Mouse (Mus musculus): Measurements from ENCODE around the gene Syndig1l. TPM values are rescaled to one million over a fixed set of nuclear protein-coding genes. Genes with fewer than 3 reads are reported as not detected.

Syndig1l gene
- polyA plus RNA-seq, 1 experiment from 2014 or later = not detected

DNA sequence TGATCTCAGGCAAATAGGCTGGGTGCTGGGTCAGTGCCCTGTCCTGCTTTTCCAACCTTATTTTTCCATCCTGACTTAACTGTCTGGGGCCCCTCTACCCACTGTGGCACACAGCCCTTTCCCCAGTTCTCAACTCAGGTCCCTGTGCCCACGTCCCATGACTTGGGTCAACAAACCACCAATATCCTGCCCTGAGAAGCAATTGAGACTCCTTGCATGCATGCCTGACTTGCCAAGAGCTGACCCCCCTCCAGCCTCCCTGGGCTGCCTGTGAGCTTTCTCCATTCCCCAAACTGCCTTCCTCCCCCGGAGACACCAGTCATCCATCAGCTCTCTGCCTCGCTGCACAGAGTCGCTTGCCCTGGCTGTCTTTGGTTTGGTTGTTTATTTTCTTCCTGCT, 28.4 kb upstream of the Syndig1l start:
- H3K4me3 ChIP-seq (ENCODE audit: low read depth, low read length) = no peak overlapping the region
- H3K4me1 ChIP-seq (ENCODE audit: insufficient read depth) = no peaks in the 10 kb centered on the region
- H3K9me3 ChIP-seq (ENCODE audit: low read depth, low read length) = no peaks in the 10 kb centered on the region
- no peaks in the 10 kb centered on the region for H3K36me3 ChIP-seq (ENCODE audit: insufficient read depth)
- TF ChIP-seq CTCF (IDR thresholded peaks at IDR 0.05; ENCODE audit: low read depth) = no peak
- no peak for ATAC-seq (ENCODE audit: insufficient read depth)
- no peak overlapping the region for H3K9ac ChIP-seq
- no peak overlapping the region for H3K4me2 ChIP-seq
- no peak overlapping the region for H3K27ac ChIP-seq (ENCODE audit: low read depth)
- no peak for DNase-seq
- no peaks in the 10 kb centered on the region for H3K27me3 ChIP-seq (ENCODE audit: insufficient read depth, low read length)
- 15% methylated on average over 4 of the region's 4 CpGs for WGBS

DNA sequence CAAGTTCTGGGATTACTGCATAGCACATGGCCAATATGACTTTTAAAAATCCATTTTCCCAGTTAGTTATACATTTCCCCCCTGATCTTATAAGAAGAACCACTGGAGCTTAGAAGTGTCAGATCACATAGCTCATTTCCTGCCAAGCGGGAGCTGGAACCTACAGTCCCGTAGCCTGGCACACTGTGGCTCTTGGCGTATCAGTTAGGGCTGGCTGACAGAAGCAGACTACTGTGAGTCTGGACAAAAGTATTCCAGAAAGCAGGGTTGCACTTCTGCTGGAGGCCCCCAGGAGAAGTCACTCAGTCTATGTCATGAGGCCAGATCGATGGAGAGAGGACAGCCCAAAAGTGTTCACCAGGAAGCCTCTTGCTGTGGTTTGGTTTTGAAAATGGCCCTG, 27.8 kb upstream of the Syndig1l start:
- Histone ChIP-seq H3K4me3 (ENCODE audit: low read depth, low read length) (no peak overlapping the region), H3K36me3 (ENCODE audit: insufficient read depth) (no peaks in the 10 kb centered on the region), H3K27ac (ENCODE audit: low read depth) (no peak overlapping the region), H3K27me3 (ENCODE audit: insufficient read depth, low read length) (no peaks in the 10 kb centered on the region), H3K4me1 (ENCODE audit: insufficient read depth) (no peaks in the 10 kb centered on the region), H3K9ac (no peak overlapping the region), H3K4me2 (no peak overlapping the region), H3K9me3 (ENCODE audit: low read depth, low read length) (no peaks in the 10 kb centered on the region)
- TF ChIP-seq CTCF (IDR thresholded peaks at IDR 0.05; ENCODE audit: low read depth) = no peak
- WGBS = 74% methylated on average over 4 of the region's 4 CpGs
- DNase-seq = no peak
- ATAC-seq (ENCODE audit: insufficient read depth) = no peak

DNA sequence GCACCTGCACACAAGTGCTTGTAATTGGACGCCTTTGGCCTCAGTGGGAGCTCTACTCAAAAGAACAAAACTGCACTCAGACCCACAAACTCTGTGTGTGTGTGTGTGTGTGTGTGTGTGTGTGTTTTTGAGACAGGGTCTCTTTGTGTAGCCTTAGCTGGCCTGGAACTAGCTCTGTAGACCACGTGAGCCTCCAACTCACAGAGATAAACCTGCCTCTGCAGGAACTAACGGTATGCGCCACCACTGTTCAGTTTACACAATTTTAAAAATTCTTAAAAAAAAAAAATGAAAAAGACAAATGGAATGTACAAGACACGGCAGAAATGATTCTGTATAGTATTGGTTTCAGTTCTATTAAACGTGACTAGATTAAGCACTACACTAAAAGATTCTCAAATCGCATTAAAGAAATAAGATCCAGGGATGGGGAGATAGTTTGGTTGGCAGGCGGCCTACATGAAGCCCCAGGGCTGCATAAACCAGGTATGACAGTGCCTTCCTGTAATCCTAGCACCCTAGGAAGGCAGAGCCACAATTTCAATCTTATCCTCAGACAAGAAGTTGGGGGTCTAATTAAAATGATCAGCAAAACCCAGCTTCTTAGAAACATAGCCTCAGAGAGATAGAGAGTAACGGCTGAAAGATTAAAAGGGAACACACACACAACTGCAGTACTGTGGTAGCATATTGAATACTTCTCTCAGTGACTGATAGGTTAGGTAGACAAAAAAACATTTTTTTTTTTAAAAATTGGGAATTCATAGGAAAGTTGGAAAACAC, 20.0 kb upstream of the Syndig1l start:
- Histone ChIP-seq H3K27me3 (ENCODE audit: insufficient read depth, low read length) (no peaks in the 10 kb centered on the region), H3K9ac (no peak overlapping the region), H3K4me1 (ENCODE audit: insufficient read depth) (no peaks in the 10 kb centered on the region), H3K27ac (ENCODE audit: low read depth) (no peak overlapping the region), H3K4me2 (no peak overlapping the region), H3K9me3 (ENCODE audit: low read depth, low read length) (no peaks in the 10 kb centered on the region), H3K36me3 (ENCODE audit: insufficient read depth) (no peaks in the 10 kb centered on the region), H3K4me3 (ENCODE audit: low read depth, low read length) (no peak overlapping the region)
- 74% methylated on average over 9 of the region's 9 CpGs for WGBS
- DNase-seq (no peak), ATAC-seq (ENCODE audit: insufficient read depth) (no peak)
- no peak for TF ChIP-seq CTCF (IDR thresholded peaks at IDR 0.05; ENCODE audit: low read depth)

DNA sequence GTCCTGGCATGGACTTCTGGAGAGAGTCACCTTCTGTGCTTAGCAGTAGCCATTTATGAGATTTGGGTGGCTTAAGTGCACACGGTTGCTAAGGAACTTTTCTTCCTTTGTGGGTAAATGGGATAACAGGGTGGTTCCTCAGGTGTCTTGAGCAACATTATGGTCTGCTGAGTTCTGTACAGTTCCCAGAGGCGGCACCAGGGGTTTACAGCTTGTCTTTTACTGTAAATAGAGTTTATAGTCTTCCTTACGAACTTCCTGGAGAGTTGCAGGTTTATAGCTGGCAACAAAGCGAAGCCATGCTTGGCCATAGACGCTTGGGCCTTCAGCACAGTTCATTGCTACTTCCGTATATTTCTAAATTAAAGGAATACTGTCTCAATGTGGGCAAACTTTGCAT, 15.9 kb upstream of the Syndig1l start:
- H3K27ac ChIP-seq (ENCODE audit: low read depth) = no peak overlapping the region
- H3K27me3 ChIP-seq (ENCODE audit: insufficient read depth, low read length) = no peaks in the 10 kb centered on the region
- DNase-seq = no peak
- no peak for ATAC-seq (ENCODE audit: insufficient read depth)
- no peak overlapping the region for H3K9ac ChIP-seq
- TF ChIP-seq CTCF (IDR thresholded peaks at IDR 0.05; ENCODE audit: low read depth) = no peak
- H3K4me2 ChIP-seq = no peak overlapping the region
- no peaks in the 10 kb centered on the region for H3K9me3 ChIP-seq (ENCODE audit: low read depth, low read length)
- H3K36me3 ChIP-seq (ENCODE audit: insufficient read depth) = no peaks in the 10 kb centered on the region
- no peak overlapping the region for H3K4me3 ChIP-seq (ENCODE audit: low read depth, low read length)
- H3K4me1 ChIP-seq (ENCODE audit: insufficient read depth) = no peaks in the 10 kb centered on the region
- 82% methylated on average over 6 of the region's 6 CpGs for WGBS

DNA sequence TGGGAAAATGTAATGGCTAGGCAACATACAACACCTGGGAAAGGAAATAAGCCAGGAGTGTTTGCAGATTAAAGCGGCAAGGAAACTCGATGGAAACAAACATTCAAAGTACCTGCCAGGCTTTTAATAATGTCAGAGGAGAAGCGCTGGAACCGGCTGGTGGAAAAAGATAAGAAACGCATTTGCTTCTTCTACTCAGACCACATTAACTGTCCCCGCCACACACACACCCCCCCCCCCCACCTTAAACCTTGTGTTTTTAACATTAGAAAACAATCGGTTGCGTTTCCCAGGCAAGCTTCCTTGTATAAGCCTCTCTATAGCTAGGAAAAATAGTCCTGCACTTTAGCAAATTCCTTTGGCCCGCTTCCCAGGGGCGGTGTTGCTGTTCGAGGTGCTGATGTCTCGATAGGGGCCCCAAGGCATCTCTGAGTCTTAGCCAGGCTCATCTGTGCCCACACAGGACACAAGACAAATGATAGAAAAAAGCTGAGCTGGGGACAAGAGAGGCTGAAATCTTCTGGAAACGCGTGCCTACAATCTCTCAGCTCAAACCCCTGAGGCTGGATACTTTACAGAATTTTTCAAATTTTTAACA, 11.3 kb upstream of the Syndig1l start:
- Histone ChIP-seq H3K27me3 (ENCODE audit: insufficient read depth, low read length) (no peaks in the 10 kb centered on the region), H3K4me3 (ENCODE audit: low read depth, low read length) (no peak overlapping the region), H3K36me3 (ENCODE audit: insufficient read depth) (no peaks in the 10 kb centered on the region), H3K9ac (no peak overlapping the region), H3K9me3 (ENCODE audit: low read depth, low read length) (no peaks in the 10 kb centered on the region), H3K4me2 (no peak overlapping the region), H3K4me1 (ENCODE audit: insufficient read depth) (no peaks in the 10 kb centered on the region), H3K27ac (ENCODE audit: low read depth) (no peak overlapping the region)
- peak; percentile 79 for DNase-seq
- no peak for ATAC-seq (ENCODE audit: insufficient read depth)
- no peak for TF ChIP-seq CTCF (IDR thresholded peaks at IDR 0.05; ENCODE audit: low read depth)
- WGBS = 14% methylated on average over 14 of the region's 14 CpGs

DNA sequence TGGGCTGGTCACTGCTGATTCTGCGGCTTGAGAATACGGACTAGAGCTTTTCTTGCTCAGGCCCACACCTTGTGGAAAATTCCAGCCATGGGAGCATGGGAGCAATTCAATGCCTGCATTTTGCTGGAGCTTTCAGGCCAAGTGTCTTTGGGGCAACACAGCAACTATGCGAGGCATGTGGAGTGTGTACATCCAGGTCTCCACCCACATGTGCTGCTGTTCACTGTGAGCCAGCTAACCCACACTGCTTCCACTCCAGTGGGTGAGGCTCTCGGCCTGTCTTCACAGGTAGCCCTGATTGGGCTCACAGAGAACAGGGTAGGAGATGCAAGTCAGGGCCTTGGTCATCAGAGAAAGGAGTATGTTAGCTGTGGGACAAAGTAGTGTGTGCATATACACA, 9.2 kb upstream of the Syndig1l start:
- no peak overlapping the region for H3K9ac ChIP-seq
- no peak overlapping the region for H3K27ac ChIP-seq (ENCODE audit: low read depth)
- no peaks in the 10 kb centered on the region for H3K4me1 ChIP-seq (ENCODE audit: insufficient read depth)
- 59% methylated on average over 4 of the region's 4 CpGs for WGBS
- H3K4me2 ChIP-seq = no peak overlapping the region
- 0 out of 2 replicates have a peak, but pooled peaks cover 2% of the 10 kb centered on the region for H3K27me3 ChIP-seq (ENCODE audit: insufficient read depth, low read length)
- no peak overlapping the region for H3K4me3 ChIP-seq (ENCODE audit: low read depth, low read length)
- H3K36me3 ChIP-seq (ENCODE audit: insufficient read depth) = no peaks in the 10 kb centered on the region
- no peaks in the 10 kb centered on the region for H3K9me3 ChIP-seq (ENCODE audit: low read depth, low read length)
- ATAC-seq (ENCODE audit: insufficient read depth) (no peak), DNase-seq (no peak)
- TF ChIP-seq CTCF (IDR thresholded peaks at IDR 0.05; ENCODE audit: low read depth) = no peak

DNA sequence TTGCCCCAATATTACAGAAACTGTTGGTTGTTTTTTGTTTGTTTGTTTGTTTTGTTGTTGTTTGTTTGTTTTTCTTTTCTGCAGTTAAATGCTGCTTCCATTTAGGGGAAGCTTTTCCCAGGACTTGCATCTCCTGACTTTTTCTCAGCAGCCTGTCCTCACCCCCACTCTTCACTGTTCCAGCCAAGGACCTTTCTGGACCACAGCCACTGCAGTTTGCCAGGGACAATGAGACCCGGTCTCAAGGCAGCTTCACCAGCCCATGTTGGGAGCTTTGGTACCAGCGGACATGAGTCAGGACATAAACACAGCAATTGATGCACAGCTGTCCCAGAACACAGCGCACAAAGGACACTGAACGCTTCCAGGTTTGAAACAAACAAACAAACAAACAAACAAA, 8.3 kb upstream of the Syndig1l start:
- Histone ChIP-seq H3K9me3 (ENCODE audit: low read depth, low read length) (no peaks in the 10 kb centered on the region), H3K27ac (ENCODE audit: low read depth) (no peak overlapping the region), H3K27me3 (ENCODE audit: insufficient read depth, low read length) (0 out of 2 replicates have a peak, but pooled peaks cover 2% of the 10 kb centered on the region), H3K4me1 (ENCODE audit: insufficient read depth) (no peaks in the 10 kb centered on the region), H3K4me3 (ENCODE audit: low read depth, low read length) (no peak overlapping the region), H3K9ac (no peak overlapping the region), H3K4me2 (no peak overlapping the region), H3K36me3 (ENCODE audit: insufficient read depth) (no peaks in the 10 kb centered on the region)
- DNase-seq = no peak
- no peak for ATAC-seq (ENCODE audit: insufficient read depth)
- WGBS = 68% methylated on average over 4 of the region's 4 CpGs
- TF ChIP-seq CTCF (IDR thresholded peaks at IDR 0.05; ENCODE audit: low read depth) = no peak
